Mouse (Mus musculus) heart, embryonic 15.5 days (tissue): ENCODE data around the gene Stt3b. TPM values are rescaled to one million over a fixed set of nuclear protein-coding genes. Genes with fewer than 3 reads are reported as not detected.

Experiments
- ATAC-seq: fragments of 200-750 bp; cut with Nextera tagmentation; replicated peaks from 2 replicates; pipeline ENCODE4 v1.8.0; 2017; ENCODE audit warnings: low read depth, moderate TSS enrichment; ENCODE audit not compliant: insufficient number of reproducible peaks, insufficient read depth, low FRiP score
- H3K27ac ChIP-seq: fragments of 300-500 bp; sonication (generic); 2 replicates; pipeline ENCODE4 v1.5.1; 2015; ENCODE audit warnings: mild to moderate bottlenecking, inconsistent platforms
- H3K27me3 ChIP-seq: fragments of 300-500 bp; sonication (generic); 2 replicates; pipeline ENCODE4 v1.6.1; 2015; ENCODE audit warnings: inconsistent platforms
- H3K36me3 ChIP-seq: fragments of 300-500 bp; sonication (generic); 2 replicates; pipeline ENCODE4 v1.6.1; 2015; ENCODE audit warnings: mild to moderate bottlenecking, inconsistent platforms
- H3K4me1 ChIP-seq: fragments of 300-500 bp; sonication (generic); replicated peaks from 2 replicates; pipeline ENCODE4 v1.6.1; 2015; ENCODE audit warnings: inconsistent platforms
- H3K4me2 ChIP-seq: fragments of 300-500 bp; sonication (generic); 2 replicates; pipeline ENCODE4 v1.6.1; 2015; ENCODE audit warnings: inconsistent platforms, mild to moderate bottlenecking, moderate library complexity
- H3K4me3 ChIP-seq: fragments of 300-500 bp; sonication (generic); 2 replicates; pipeline ENCODE4 v1.5.1; 2015; ENCODE audit warnings: mild to moderate bottlenecking, inconsistent platforms
- H3K9ac ChIP-seq: fragments of 300-500 bp; sonication (generic); 2 replicates; pipeline ENCODE4 v1.6.1; 2015; ENCODE audit warnings: mild to moderate bottlenecking, inconsistent platforms
- H3K9me3 ChIP-seq: fragments of 300-500 bp; sonication (generic); replicated peaks from 2 replicates; pipeline ENCODE4 v1.6.1; 2016; ENCODE audit warnings: inconsistent platforms
- WGBS: fragments of 180-500 bp; shearing (Covaris S2); methylation state at CpG from one replicate; pipeline ENCODE4 v1.1.7; 2015; ENCODE audit warnings: mixed read lengths; 5-methylcytosine and 5-hydroxymethylcytosine counted together
- polyA plus RNA-seq: library from polyadenylated mRNA; unstranded; fragments of >200 nt; fragmentation: Nextera tagmentation; extraction: Ambion mirVana; gene quantifications from 2 replicates; pipeline ENCODE4 v1.2.1, GENCODE M21; 2015

Gene Stt3b
- polyA plus RNA-seq, 1 experiment from 2014 or later: 64.0 TPM

DNA sequence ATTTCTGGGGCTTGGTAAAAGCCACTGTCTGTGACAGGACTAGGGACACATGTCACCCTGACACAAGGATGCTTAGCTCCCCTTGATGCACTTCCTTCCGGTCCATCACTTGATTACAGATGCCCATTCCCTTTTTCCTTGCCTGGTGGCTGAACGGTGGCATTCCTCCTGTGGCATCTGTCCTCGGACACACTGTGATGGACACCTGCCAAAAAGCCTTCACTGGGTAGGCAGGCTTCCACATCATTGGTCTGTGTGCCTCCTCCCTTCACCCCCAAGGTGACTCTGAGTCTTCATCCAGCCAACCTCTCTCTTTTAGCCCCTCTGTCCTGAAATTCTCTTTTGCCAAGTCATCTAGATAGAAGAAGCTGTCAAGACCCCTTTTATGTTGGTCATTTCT, 78.7 kb downstream of the Stt3b start:
- Histone ChIP-seq H3K4me1 (no peaks in the 10 kb centered on the region), H3K9ac (no peak overlapping the region), H3K36me3 (no peaks in the 10 kb centered on the region), H3K4me3 (no peak overlapping the region), H3K9me3 (no peaks in the 10 kb centered on the region), H3K27ac (no peak overlapping the region), H3K27me3 (no peaks in the 10 kb centered on the region), H3K4me2 (no peak overlapping the region)
- WGBS: 70% methylated on average over 3 of the region's 3 CpGs
- ATAC-seq: no peak

DNA sequence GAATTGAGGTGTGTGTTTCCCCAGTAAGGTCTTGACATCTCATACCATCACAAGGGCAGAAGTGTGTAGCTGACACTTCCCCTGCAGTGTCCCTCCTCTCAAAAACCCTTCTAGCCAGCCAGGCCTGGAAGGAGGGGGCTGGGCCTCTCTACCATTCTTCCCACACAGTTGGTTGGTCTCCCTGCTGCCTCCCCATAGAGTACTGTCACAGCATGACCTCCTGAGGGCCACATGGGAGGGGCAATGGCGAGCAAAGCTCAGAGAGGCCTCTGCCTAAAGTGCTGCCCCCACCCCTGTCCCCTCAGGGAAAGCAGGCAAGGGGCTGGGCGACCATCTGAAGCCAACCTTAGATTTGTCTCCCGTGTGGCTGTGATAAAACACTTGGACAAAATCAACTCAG, 80.1 kb downstream of the Stt3b start:
- Histone ChIP-seq H3K27ac (no peak overlapping the region), H3K9me3 (no peaks in the 10 kb centered on the region), H3K4me2 (no peak overlapping the region), H3K27me3 (no peaks in the 10 kb centered on the region), H3K9ac (no peak overlapping the region), H3K36me3 (no peaks in the 10 kb centered on the region), H3K4me3 (no peak overlapping the region), H3K4me1 (no peaks in the 10 kb centered on the region)
- ATAC-seq: no peak
- 38% methylated on average over 3 of the region's 3 CpGs for WGBS

DNA sequence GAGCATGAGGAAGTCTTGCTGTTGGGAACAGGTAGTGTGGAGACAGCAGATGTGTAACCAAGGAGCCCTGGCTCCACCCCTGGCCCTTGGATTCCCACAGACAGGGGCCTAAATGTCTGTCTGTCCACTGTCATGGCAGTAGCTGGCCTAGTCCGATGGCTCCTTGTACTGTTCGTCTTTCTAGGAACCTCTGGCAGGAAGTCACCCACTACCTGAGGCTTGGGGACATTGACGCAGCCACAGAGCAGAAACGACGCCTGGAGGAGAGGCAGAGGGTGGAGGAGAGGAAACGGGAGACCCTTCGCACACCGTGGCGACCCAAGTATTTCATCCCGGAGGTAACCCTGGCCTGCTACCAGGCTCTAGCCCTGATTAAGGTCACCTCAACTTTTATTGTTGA, 80.5 kb downstream of the Stt3b start:
- Histone ChIP-seq H3K4me3 (no peak overlapping the region), H3K9ac (no peak overlapping the region), H3K27ac (no peak overlapping the region), H3K9me3 (no peaks in the 10 kb centered on the region), H3K36me3 (no peaks in the 10 kb centered on the region), H3K27me3 (no peaks in the 10 kb centered on the region), H3K4me2 (no peak overlapping the region), H3K4me1 (no peaks in the 10 kb centered on the region)
- ATAC-seq: no peak
- WGBS: 73% methylated on average over 10 of the region's 10 CpGs

DNA sequence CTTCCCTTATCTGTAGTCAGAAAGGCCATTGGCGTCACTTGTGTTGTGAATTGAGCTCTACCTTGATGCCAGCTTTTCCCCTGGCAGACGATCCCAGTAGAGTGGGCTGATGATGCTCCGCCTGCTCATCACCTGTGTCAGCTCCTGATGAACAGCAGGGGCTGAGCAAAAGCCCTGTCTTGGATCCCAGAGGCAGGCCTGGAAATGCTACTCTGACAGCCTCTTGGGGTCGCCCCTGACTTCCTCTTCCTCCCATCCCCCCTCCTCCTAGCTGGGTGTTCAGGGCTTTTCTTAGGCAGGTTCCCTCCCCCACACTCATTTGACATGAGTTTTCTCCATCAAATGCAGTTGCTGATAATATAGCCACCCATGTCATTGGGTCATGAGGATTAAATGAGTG, 81.1 kb downstream of the Stt3b start:
- 57% methylated on average over 4 of the region's 4 CpGs for WGBS
- Histone ChIP-seq H3K27ac (no peak overlapping the region), H3K27me3 (no peaks in the 10 kb centered on the region), H3K9ac (no peak overlapping the region), H3K4me2 (no peak overlapping the region), H3K36me3 (no peaks in the 10 kb centered on the region), H3K4me1 (no peaks in the 10 kb centered on the region), H3K4me3 (no peak overlapping the region), H3K9me3 (no peaks in the 10 kb centered on the region)
- no peak for ATAC-seq

DNA sequence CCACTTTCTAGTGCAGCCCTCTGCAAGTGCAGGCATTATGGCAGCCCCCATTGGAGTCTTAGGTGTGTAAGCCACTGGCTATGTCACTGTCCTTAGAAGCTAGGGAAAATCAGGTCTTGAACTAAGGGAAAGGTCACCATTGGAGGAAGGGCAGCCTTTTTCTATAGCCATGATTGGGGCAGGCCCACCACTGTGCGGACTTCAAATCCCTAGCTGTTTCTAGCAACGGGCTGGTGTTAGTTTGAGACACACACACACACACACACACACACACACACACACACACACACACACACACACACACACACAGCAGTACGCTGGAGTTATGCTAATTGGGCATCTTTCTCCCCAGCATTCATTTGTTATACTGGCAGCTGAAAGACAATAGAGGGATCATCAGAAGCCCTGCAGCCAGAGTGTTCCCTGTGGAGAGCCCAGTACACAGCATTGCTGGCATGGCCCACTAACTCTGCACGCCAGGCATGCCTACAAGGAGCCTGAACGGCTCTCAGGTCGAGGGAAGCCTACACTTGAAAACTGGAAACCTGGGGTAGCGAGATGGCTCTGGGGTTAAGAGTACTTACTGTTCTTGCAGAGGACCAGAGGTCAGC, 85.4 kb downstream of the Stt3b start:
- 79% methylated on average over 7 of the region's 7 CpGs for WGBS
- no peaks in the 10 kb centered on the region for H3K4me1 ChIP-seq
- ATAC-seq: no peak

DNA sequence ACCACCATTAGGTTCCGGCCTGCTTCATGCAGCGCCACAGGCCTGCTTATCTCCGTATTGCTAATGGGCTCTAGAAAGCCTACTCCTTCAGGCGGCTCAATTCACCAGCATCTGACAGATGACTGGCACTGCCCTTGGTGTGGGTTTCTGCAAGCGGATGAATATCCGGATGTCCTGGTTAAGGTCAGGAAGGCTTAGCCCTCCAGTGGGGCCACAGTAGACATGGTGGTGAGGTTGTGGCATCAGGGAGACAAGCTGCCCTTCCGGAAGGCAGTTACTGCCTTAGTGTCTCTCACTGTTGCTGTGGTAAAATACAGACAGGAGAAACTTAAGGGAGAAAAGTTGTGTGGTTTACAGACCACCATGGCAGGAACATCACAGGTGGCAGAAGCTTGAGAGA, 89.0 kb downstream of the Stt3b start:
- Histone ChIP-seq H3K4me3 (no peak overlapping the region), H3K4me2 (no peak overlapping the region), H3K9me3 (no peaks in the 10 kb centered on the region), H3K4me1 (no peaks in the 10 kb centered on the region), H3K27ac (no peak overlapping the region), H3K27me3 (no peaks in the 10 kb centered on the region), H3K36me3 (no peaks in the 10 kb centered on the region), H3K9ac (no peak overlapping the region)
- 76% methylated on average over 7 of the region's 7 CpGs for WGBS
- ATAC-seq: no peak

More for the DNA sequence above, 85.4 kb downstream of the Stt3b start:
- H3K4me3 ChIP-seq: no peak overlapping the region
- no peak overlapping the region for H3K4me2 ChIP-seq
- H3K9me3 ChIP-seq: no peaks in the 10 kb centered on the region
- no peaks in the 10 kb centered on the region for H3K27me3 ChIP-seq
- no peak overlapping the region for H3K27ac ChIP-seq
- H3K9ac ChIP-seq: no peak overlapping the region
- no peaks in the 10 kb centered on the region for H3K36me3 ChIP-seq

DNA sequence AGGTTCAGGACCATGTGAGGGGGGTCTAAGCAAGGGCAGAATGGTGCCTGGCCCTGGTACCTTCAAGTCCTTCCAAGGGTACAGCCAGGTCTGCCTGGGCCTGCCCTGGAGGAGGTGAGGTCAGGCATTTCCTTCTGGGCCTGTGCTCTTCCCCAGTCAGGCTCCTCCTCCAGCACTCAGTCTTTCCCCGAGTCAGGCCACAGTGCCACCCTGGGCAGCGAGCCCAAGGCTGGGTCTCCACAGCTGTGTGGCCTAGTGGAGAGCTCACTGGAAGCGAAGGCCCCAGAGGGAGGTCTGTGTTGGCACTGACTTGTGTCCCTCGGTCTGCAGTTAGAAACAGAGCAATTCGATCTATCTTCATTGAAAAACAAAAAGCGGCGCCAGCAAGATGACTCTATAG, 89.8 kb downstream of the Stt3b start:
- ATAC-seq: no peak
- Histone ChIP-seq H3K4me2 (no peak overlapping the region), H3K4me1 (peaks cover 7% of the 10 kb centered on the region), H3K9me3 (no peaks in the 10 kb centered on the region), H3K27ac (no peak overlapping the region), H3K27me3 (no peaks in the 10 kb centered on the region), H3K9ac (no peak overlapping the region), H3K36me3 (no peaks in the 10 kb centered on the region), H3K4me3 (no peak overlapping the region)
- WGBS: 70% methylated on average over 7 of the region's 7 CpGs

DNA sequence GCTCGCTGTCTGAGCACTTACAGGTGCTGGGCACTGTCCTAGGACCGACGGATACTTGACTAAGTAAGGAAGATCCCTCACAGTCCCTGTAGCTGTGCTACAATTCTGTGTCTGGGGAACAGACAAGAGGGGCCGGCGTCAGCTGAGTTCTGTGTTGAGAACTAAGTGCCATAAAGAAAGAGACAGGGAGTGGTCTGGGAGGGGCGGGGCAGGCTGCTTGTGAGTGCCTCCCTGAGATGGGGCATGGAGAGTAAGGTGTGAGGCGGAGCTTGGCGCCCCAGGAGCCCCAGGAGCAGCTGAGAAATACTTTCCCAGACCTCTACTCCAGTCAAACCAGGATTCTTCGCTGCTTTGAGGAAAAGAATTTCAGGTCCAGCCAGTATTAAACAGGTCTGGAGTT, 92.2 kb downstream of the Stt3b start:
- ATAC-seq: no peak
- 39% methylated on average over 9 of the region's 9 CpGs for WGBS
- no peaks in the 10 kb centered on the region for H3K9me3 ChIP-seq
- H3K27ac ChIP-seq: no peak overlapping the region
- no peaks in the 10 kb centered on the region for H3K36me3 ChIP-seq
- no peaks in the 10 kb centered on the region for H3K27me3 ChIP-seq
- no peak overlapping the region for H3K9ac ChIP-seq
- no peak overlapping the region for H3K4me3 ChIP-seq
- peaks cover 15% of the 10 kb centered on the region for H3K4me1 ChIP-seq
- H3K4me2 ChIP-seq: no peak overlapping the region

DNA sequence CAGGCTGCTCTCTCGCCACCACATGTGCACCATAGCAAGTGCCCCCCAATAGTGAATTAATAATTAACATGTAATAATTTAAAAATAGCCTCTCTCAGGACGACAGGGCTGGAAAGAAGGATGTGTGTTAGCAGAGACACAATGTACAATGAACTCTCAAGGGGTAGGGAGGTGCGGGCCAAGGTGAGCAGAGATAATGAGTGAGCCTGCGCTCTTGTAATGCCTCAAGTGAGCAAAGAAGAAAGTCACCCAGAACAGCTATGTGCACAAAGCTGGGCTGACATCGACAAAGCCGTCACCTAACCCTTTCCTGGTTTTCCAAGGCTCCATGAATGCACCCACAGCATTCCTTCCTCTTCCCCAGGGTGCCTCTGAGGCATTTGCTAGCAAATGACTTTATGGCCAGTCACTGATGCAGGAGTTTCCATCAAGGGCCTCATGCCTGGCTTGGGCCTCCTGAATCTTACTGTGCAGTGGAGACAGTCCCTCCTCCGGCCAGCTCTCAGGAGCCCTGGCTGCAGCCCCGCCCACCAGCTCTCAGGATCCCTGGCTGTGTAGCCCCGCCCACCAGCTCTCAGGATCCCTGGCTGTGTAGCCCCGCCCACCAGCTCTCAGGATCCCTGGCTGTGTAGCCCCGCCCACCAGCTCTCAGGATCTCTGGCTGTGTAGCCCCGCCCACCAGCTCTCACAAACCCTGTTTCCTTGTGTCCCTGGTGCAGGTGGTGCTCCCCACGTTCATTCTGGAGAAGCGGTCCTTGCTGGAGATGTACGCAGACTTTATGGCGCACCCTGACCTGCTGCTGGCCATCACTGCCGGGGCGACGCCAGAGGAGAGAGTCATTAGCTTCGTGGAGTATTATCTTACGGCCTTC, 94.2 kb downstream of the Stt3b start:
- Histone ChIP-seq H3K9me3 (no peaks in the 10 kb centered on the region), H3K4me1 (peaks cover 15% of the 10 kb centered on the region), H3K27me3 (no peaks in the 10 kb centered on the region), H3K4me2 (no peak overlapping the region), H3K27ac (no peak overlapping the region), H3K4me3 (no peak overlapping the region), H3K9ac (no peak overlapping the region), H3K36me3 (no peaks in the 10 kb centered on the region)
- no peak; the same call in 1 of the 2 replicates for ATAC-seq
- 37% methylated on average over 21 of the region's 21 CpGs for WGBS

DNA sequence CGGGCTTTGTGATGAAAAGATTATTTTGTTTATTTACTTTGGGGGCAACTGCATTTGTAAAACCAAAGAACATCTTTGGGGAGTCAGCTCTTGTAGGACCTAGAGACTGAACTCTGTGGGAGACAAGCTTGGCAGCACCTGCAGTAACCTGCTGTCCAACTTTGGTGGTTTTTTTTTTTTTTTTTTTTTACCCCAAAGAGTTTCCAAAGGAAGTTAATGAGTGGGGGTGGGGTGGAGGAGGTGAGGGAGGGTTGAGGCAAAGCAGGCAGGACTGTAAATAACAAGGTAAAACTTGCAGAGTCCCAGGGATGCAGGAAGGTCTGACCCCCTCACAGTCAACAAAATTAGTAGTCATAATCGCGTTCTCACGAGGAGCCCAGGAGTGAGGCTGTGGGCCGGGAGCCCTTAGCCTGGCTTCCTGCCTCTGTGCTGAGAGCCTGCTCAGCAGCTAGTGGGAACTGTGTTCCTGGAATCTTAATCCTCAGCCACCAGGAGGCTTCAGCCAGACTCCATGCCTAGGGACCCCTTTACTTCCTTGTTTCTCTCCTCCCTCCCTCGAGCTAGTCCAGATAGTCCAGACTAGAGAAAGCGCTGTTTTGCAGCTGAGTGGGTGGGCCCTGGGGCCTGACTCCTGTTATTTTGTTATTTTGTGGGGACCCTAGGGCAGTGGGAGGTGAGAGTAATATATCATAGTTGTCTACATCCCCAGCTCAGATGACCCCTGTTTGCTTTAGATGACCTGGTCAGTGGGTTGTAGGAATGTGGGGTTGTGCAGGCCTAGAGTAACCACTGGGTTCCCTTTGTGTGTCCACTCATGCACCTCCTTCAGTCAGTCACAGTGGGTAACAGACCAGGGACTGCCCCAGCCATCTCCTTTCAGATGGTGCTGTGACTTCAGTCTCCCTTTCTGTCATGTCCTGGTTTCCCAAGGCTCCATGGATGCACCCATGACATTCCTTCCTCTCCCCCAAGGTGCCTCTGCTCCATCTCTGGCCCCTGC, 95.3 kb downstream of the Stt3b start:
- Histone ChIP-seq H3K27ac (no peak overlapping the region), H3K9ac (no peak overlapping the region), H3K27me3 (no peaks in the 10 kb centered on the region), H3K9me3 (no peaks in the 10 kb centered on the region), H3K4me2 (no peak overlapping the region), H3K4me3 (no peak overlapping the region), H3K36me3 (no peaks in the 10 kb centered on the region), H3K4me1 (peaks cover 15% of the 10 kb centered on the region)
- 21% methylated on average over 7 of the region's 7 CpGs for WGBS
- no peak for ATAC-seq

DNA sequence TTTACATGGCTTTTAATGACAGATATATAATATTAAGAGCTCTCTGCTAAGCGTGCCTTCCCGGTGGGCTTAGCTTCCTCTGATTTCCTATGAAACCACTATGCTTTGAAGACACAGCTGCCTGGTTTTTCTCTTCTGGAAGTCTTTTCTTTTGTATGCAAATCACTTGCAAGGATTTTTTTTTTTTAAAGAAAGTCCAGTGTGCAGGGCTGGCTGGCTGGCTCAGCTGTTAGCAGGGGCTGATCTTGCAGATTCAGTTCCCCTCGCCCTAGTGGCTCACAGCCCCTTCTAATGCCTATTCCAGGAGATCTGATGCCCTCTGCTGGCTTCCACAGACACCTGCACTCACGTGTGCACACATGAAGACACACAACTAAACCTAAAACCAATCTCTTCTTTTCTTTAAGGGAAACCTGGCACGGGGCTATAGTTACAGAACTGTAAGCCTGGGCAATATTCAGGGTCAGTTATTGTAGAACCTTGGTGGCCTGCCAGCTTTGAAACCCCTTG, 96.4 kb downstream of the Stt3b start:
- Histone ChIP-seq H3K4me3 (no peak overlapping the region), H3K4me2 (no peak overlapping the region), H3K4me1 (peaks cover 15% of the 10 kb centered on the region), H3K9ac (no peak overlapping the region), H3K9me3 (no peaks in the 10 kb centered on the region), H3K27me3 (no peaks in the 10 kb centered on the region), H3K36me3 (no peaks in the 10 kb centered on the region), H3K27ac (no peak overlapping the region)
- no peak for ATAC-seq
- WGBS: 89% methylated on average over 5 of the region's 5 CpGs
